Mouse (Mus musculus) myocyte (in vitro differentiated cells): ENCODE measurements at regions not wholly inside any gene's neighbourhood (a gene's known extent, or its start where the extent isn't known, plus 50 kb on each side); places are given as distances from the start of the nearest gene placed in this dataset.

Source experiments
- CEBPB ChIP-seq: IDR thresholded peaks from 2 replicates; pipeline ENCODE4 v1.6.1; 2011; ENCODE audit warnings: mild to moderate bottlenecking, moderate library complexity; ENCODE audit not compliant: poor library complexity, insufficient read depth, severe bottlenecking
- MYOD1 ChIP-seq, 3 experiments: IDR thresholded peaks; one replicate each; pipeline ENCODE4 v1.6.1; 2011; ENCODE audit warnings: control low read depth in 2 of 3, low read depth in 2 of 3, mild to moderate bottlenecking in 2 of 3, moderate library complexity in 1 of 3; ENCODE audit not compliant: insufficient read length in 2 of 3, control insufficient read depth in 1 of 3
- POLR2A ChIP-seq: IDR thresholded peaks from one replicate; pipeline ENCODE4 v1.6.1; 2011; ENCODE audit warnings: low read depth, mild to moderate bottlenecking, control low read depth, moderate library complexity; ENCODE audit not compliant: insufficient read length
- SRF ChIP-seq: IDR thresholded peaks from one replicate; pipeline ENCODE4 v1.6.1; 2011; ENCODE audit warnings: low read depth; ENCODE audit not compliant: control insufficient read depth, insufficient read length
- TCF12 ChIP-seq: IDR thresholded peaks from one replicate; pipeline ENCODE4 v1.6.1; 2011; ENCODE audit warnings: mild to moderate bottlenecking, control low read depth; ENCODE audit not compliant: poor library complexity, insufficient read depth, severe bottlenecking
- USF1 ChIP-seq: IDR thresholded peaks from one replicate; pipeline ENCODE4 v1.6.1; 2011; ENCODE audit warnings: low read depth, mild to moderate bottlenecking, control low read depth, moderate library complexity

- no peak for TF ChIP-seq MYOD1 (IDR thresholded peaks at IDR 0.05; ENCODE audit: control insufficient read depth in 1 of 3, insufficient read length in 2 of 3, low read depth in 2 of 3)
- TF ChIP-seq POLR2A = no peak
- no peak for TF ChIP-seq SRF
- no peak for TF ChIP-seq TCF12
- no peak for TF ChIP-seq CEBPB
- no peak for TF ChIP-seq USF1
These were observed 266.1 kb upstream of the Mtpn start for GRCm38 (mm10) chr6:35805738-35806137.
